Mouse (Mus musculus) cortical plate, adult 2 months (tissue): ENCODE results near the gene Adamts16. TPM values are rescaled to one million over a fixed set of nuclear protein-coding genes. Genes with fewer than 3 reads are reported as not detected.

Source experiments
- H3K27ac ChIP-seq: fragments of 200-500 bp; 2 replicates; pipeline ENCODE4 v1.5.1; 2012; ENCODE audit warnings: low read length, control low read depth, inconsistent platforms; ENCODE audit not compliant: insufficient read depth
- H3K4me1 ChIP-seq: fragments of 200-500 bp; 2 replicates; pipeline ENCODE4 v1.6.1; 2011; ENCODE audit warnings: low read length; ENCODE audit not compliant: control insufficient read depth, insufficient read depth
- H3K4me3 ChIP-seq: fragments of 200-500 bp; 2 replicates; pipeline ENCODE4 v1.5.1; 2011; ENCODE audit warnings: mild to moderate bottlenecking, low read length, control low read depth; ENCODE audit not compliant: insufficient read depth
- CTCF ChIP-seq: fragments of 200-500 bp; IDR thresholded peaks from 2 replicates; pipeline ENCODE4 v1.5.1; 2011; ENCODE audit warnings: mild to moderate bottlenecking, control low read depth, low read length; ENCODE audit not compliant: insufficient read depth; ENCODE audit errors: extremely low read depth
- POLR2A ChIP-seq: fragments of 200-500 bp; IDR thresholded peaks from 2 replicates; pipeline ENCODE4 v1.6.1; 2011; ENCODE audit warnings: mild to moderate bottlenecking, low read length, control low read depth; ENCODE audit not compliant: insufficient read depth; ENCODE audit errors: extremely low read depth
- polyA plus RNA-seq: library from polyadenylated mRNA; depleted of rRNA; stranded (reverse); fragments of >200 nt; gene quantifications from 2 replicates; pipeline ENCODE4 v1.2.3, GENCODE M21; 2012; rRNA removed

Adamts16 gene
- polyA plus RNA-seq, 1 experiment = 4.3 TPM

DNA sequence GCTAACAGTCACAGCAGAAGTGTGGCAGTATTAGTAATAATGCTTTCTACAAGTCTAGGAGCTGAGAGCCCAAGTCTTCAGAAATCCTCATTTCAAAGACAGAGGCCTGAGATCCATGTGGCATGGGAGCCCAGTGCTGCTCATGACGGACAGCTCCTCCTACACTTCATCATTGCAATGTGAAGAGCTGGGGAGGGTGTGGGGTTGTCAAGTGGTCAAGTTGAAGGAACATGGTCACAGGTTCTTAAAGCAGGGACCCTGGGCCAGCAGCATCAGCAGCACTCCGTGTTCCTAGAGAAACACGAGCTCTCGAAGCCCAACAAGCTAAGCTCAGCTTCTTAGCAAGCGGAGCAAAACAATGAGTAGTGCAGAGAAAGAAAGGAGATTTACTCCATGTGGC lies 155.8 kb downstream of the Adamts16 start:
- no peak for TF ChIP-seq CTCF
- TF ChIP-seq POLR2A = no peak

DNA sequence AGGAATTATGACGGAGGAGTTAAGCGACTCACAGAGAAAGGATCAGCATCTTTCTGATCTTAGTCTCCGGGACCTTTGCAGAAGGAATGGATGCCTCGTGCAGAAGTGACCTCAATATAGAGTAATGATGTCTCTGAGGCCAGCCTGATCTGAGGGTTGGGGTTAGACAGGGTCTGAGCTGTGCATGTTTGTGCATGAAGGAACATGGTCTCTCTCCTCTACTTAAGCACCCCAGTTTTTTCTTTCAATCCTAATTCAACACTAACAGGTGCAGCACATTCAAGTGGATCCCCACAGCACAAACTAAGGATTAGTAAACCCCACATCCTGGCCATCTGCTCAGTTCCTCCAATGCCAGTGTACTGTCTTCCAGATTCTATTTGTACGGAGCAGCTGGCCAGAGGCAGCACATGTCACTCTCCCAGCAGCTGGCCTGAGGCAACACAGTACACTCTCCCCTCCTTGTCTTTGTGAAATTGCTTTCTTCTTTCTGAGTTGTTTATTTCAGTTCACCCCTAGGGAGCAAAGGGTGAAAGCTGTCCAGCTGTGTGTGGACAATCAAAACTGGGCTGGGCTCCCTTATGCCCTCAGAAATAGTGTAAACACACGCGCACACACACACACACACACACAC lies 156.5 kb downstream of the Adamts16 start:
- Histone ChIP-seq H3K27ac (no peak overlapping the region), H3K4me1 (no peaks in the 10 kb centered on the region), H3K4me3 (no peak overlapping the region)
- TF ChIP-seq POLR2A (no peak), CTCF (no peak)

More for the DNA sequence above, 155.8 kb downstream of the Adamts16 start:
- no peak overlapping the region for H3K27ac ChIP-seq
- no peaks in the 10 kb centered on the region for H3K4me1 ChIP-seq
- H3K4me3 ChIP-seq = no peak overlapping the region

DNA sequence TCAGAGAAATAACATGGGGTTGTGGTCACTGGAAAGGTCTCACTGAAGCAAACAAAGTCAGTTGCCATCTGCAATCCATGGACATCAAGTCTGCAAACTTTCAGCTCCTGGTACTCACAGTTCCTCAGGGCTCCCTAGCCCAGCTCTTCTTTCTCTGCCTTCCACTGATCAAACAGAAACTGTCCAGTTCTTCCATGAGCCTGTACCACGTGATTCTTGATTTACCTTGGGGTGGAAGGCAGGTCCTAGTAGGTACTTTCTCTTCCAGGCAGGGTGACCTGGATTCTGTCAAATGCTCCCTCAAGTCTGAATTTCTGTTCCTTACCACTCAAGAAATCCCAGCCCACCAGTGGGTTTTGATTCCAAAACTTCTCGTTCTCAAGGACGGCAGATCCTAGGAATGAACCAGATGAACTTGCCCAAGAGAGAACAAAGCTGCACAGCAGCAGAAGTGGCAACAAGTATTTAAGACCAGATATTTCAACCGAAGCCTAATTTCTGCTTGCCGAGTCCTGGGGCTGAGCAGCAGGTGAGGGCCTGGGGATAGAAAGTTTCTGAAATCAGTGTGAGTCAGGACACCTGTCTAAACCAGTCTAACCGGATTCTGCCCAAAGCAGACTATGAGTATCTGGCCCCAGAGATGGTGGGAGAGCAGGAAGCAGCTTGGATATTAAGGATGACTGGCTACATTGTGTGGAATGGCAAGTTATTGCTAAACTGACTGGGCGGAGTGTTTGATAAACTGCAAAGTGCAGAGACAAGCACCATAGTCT lies 160.0 kb downstream of the Adamts16 start:
- no peak overlapping the region for H3K27ac ChIP-seq
- no peaks in the 10 kb centered on the region for H3K4me1 ChIP-seq
- no peak overlapping the region for H3K4me3 ChIP-seq
- no peak for TF ChIP-seq POLR2A
- no peak for TF ChIP-seq CTCF

DNA sequence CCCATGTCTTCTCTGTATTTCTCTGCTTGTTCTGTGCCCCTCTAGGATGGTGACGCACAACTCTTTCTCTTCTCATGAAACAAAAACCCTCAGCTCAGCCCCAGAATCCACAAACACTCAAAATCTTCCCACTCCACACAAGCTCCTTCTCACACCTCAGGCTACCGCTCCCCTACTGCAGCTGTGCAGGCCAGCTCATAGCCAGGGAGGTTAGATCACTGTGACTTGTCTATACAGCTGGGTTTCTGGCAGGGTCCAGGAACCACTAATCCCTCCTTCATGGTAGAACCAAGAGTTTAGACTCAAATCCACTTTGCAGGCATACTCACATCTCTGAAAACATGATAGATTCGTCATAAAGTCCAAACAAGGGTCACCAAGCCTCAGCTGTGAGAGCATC lies 161.3 kb downstream of the Adamts16 start:
- H3K4me3 ChIP-seq = no peak overlapping the region
- peaks cover 2% of the 10 kb centered on the region; the same call in 1 of the 2 replicates for H3K4me1 ChIP-seq
- no peak overlapping the region for H3K27ac ChIP-seq
- TF ChIP-seq CTCF (no peak), POLR2A (no peak)

Other genes with a start within 250 kb of the Adamts16 start
- gene Ice1, start 204.2 kb downstream of the Adamts16 start, polyA plus RNA-seq = 99.5 and 109 TPM in 2 replicates